Mouse (Mus musculus): ENCODE measurements around the gene Col6a2. TPM values are rescaled to one million over a fixed set of nuclear protein-coding genes. Genes with fewer than 3 reads are reported as not detected.

Col6a2 gene
- 10 to 100 TPM; 32.0 to 33.3 TPM for total RNA-seq (2021)
- long read RNA-seq, experiment 1, transcript Col6a2-201 (28 exons, 3,949 nt): major isoform, 17 of 33 reads
- long read RNA-seq, experiment 1, partial matches to known transcripts: 16 of 33 reads
- long read RNA-seq, experiment 1, other reads (novel, unspliced or antisense): 0 of 33 reads
- long read RNA-seq, experiment 2, full-length matches to known transcripts: 9 of 17 reads
- long read RNA-seq, experiment 2, partial matches to known transcripts: 5 of 17 reads
- long read RNA-seq, experiment 2, other reads (novel, unspliced or antisense): 3 of 17 reads

DNA sequence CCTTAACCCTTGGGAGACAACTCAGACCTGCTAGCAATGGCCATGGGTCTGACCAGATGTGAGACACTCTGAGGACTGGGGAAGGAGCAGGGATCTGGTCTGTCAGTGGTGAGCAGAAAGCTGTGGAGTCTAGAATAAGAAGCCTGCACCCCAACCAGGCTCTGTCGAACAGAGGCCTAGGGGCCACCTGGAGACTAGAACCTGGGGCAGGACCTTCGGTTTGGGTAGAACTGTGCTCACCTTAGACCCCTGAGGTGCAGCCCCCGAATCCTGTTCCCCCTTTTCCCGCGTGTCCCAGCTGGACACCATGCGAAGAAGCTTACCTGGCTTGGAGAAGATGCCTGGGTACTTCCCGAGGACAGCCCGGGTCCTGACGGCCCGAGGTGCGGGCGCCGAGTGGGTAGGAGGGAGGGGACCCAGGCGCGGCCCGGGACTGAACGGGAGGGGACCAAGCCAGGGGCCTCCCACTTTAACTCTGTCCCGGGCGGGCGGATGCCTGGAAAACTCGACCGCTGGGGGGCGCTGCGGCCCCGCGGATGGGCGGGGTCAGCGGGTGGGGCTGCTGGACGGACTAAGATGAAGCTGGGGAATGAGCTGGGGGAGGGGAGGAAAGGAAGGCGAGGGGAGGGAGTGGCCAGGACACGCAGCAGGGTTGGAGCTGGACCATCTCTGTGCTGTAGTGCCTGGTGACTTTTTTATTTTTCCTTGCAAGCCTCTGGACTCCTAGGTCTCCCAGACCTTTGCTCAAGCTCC lies at the start of gene Col6a2:
Gene Col6a2, minus strand, starts transcription at position 703 of the 753 bp plus-strand sequence.
- peak; percentile 96 for DNase-seq (ENCODE audit: low spot score)

DNA sequence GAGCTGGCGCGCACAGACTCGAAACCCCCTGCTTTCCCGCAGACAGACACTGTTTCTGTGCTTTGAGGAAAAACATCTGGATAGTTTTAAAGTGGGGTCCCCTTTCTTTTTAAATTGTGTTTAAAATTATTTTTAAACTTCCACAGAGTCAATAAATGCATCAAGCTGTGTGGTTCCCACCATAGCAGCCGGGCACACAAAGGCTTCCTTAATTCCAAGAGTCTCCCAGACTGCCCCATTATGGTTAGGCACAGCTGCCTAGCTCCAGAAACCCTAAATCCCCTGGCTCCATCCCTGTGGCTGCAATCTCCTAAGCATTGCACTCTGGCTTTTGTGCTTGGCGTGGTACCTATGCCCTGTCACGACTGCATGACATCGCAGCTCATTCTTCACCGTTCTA lies 48.5 kb upstream of the Col6a2 start:
- no peak for DNase-seq (ENCODE audit: low spot score)

DNA sequence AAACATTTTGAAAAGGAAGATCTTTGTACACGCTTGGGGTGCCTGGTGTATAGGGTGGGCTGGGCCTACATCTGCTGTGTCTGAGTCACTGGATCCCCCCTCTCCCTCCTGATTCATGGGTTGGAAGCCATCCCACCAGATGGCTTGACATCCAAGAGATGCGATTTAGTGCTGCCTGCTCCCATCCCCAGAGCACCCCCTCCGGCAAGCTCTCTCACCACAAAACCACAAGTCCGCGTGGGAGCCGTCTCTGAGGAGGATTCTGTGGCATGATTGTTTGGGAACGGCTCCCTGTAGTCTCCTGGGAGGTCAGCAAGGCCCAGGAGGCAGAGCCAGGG lies 45.5 kb upstream of the Col6a2 start:
- DNase-seq (ENCODE audit: low spot score): peak; percentile 56

DNA sequence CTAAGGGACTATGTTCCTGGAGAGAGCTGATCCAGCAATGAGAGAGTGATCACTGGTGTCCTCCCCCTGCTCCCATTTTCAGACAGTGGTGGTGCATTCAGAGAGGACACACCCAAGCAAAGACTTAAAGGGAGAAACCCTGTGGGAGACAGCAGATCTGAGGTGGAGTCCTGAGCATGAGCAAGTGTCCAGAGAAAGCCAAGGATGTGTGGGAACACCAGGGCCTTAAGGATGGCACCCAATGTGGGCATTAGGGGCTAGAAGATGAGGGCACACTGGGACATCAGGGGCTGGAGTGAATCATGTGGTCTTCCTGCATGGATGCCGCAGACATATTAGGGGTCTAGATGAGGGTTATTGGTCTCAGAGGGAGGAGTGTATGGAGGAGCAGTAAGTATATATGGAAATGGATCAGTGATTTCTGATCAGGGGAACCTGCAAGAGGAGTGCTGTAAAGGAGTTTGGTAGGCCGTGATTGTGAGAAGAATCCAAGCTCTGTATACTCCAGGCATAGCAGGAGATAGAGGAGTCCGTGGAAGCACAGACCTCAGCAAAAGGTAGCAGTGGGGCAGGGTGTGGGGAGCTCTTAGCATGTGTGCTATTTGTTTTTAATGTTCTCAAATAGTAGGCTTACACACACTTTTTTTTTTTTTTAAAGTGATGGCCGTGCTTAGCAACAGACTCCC lies 45.0 kb upstream of the Col6a2 start:
- DNase-seq (ENCODE audit: low spot score): no peak

DNA sequence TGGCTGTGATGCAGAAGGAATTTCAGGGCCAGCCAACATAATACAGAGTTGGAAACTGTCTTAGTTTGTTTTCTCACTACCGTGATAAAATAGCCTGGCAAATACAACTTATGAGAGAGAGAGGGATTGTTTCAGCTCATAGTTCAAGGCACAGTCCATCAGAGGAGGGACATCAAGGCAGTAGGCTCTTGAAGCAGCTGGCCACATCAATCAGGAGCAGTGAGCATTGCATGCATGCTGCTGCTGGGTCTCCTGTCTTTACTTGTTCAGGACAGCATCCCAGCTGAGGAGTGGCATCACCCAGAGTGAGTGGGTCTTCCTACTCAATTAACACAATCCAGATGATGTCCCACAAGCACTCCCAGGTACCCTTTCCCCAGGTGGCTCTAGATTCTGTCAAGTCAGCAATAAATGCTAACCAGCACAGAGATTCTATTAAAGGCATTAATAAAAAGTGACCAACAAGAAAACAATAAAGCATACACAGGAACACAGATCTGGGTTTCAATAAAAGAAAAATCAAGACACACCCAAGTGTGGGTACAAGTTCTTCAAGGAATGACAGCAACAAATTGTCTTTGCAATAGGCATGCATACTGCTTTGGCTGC lies 43.9 kb upstream of the Col6a2 start:
- DNase-seq (ENCODE audit: low spot score): no peak

DNA sequence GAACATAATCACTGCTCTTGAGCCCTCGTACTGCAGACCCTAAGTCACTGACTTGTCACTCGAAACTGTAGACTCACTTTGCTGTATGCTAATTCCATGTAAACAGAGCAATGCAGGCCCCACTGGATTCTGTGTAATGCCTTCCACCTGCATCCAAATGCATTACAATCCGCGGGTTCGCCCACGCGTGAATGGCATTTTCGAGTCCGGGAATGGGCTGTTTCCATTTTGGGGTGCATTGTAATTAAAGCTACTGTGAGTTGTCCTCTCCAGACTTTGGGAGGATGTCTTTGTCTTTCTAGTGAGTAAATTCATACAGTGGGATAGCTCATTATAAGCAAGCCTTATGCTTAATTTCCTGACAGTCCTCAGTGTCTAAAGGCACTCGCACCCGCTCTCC lies 42.1 kb upstream of the Col6a2 start:
- no peak for DNase-seq (ENCODE audit: low spot score)

DNA sequence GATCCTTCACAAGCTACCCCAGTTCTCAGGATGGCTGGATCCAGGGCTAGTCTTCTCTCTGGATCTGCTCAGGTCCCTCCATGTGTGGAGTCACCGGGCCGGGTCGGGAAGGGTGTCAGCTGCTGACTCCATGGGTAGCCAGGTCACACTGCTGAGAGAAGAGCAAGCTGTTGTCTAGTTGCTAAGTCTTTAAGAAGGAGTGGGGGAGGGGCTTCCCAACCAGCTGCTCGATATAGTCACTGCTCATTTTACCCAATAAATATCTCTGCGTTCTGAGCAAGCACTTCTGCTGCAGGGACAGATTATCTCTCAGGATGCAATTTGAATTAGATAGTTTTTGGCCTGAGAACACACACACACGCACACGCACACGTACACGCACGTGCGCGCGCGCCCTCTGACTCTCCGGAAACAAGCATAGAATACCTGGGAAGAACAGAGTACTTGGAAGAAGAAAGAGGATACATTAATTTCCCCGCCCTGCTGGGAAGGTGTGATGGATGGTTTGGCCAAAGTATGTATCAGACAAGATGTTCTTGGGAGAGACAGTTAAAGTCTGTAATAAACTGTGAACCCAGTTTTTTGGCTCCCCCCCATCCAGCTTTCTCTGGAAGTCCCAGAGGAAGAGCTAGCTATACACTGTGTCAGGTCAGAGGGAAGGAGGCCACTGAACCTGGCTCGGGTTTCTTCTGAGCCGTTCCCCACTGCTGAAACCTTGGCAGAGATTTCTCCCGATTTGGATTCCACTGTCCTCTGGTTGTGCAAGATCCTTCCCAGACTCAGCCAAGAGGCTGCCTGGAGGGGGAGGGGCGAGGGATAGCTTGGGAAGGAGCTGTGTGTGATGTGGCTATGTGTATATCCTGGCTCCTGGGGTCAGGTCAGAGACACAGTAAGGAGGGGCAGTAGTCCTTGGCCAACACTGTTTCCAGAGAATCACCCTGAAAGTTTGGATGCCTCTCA lies 41.0 kb upstream of the Col6a2 start:
- DNase-seq (ENCODE audit: low spot score): peak; percentile 95

DNA sequence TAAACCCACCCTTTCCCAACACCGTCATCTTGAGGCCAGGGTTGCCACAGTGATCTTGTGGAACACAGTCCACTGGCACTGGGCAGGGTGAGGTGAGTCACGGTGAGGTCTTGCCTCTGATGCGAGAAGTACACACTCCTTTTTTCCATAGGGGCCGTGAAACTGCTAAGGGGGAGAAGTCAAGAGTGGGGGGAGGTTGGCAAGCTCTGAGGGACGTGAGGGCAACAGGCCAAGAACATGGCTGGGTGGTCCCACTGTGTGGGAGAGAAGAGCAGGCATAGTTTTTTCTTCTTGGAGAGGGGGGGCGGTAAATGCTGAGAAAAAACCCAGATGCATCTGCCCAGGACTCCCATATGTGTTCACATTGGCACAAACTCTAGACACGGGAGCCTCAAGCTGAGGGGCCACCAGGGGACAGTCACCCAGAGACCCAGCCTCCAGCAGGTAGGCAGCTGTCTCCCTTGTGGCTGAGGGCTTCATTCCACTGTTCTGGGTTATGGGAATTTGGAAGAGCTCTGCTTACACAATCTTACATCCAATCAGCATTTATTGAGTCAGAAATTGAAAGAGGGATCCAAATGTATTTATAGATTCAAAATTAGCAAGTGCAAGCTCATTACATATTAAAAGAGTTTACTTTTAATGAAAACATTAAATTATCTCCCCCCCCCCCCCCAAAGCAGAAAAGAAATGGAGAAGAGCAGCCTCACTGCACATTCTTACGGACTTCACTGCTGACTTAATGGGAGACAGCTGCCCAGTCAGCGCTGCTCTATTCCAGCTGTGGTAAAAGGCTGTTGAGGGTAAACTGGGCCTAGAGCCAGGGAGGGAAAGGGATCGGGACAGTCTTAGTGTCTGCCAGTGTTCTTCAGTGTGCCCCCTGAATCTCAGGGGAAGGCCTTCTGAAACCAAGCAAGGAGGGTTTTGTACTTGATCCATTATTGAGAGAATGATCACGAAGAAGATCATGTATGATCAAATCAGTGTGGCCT lies 30.2 kb upstream of the Col6a2 start:
- DNase-seq (ENCODE audit: low spot score): no peak

DNA sequence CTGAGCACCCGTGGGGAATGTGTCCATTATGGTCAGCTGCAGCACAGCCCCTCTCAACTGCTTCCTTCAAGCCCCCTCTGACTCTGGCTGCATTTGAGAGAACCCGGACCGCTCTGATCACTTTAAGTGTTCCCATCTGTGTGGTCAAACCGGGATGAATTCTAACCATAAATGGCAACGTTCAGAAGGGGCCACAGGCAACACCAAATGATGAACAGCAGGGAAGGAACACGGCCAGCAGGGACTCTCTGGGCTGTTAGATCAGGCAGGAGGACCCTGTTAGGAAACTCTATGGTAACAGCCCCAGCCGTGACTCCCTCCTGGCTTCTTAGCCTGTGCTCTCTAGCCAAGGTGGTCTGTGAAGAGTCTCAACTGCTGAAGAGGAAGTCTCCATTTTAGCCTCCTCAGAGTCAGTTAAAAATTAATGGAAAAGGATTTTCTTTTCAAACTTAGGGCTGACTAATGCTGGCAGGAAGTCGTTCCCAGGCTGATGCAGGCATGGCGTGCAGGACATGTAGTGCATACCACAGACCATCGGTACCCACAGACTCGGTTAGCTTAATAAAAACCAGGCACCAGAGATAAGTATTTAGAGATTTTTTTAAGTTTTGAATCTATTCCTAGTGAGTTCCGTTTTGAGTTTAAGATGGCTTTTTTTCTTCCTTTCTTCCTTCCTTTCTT lies 27.4 kb upstream of the Col6a2 start:
- no peak for DNase-seq (ENCODE audit: low spot score)

DNA sequence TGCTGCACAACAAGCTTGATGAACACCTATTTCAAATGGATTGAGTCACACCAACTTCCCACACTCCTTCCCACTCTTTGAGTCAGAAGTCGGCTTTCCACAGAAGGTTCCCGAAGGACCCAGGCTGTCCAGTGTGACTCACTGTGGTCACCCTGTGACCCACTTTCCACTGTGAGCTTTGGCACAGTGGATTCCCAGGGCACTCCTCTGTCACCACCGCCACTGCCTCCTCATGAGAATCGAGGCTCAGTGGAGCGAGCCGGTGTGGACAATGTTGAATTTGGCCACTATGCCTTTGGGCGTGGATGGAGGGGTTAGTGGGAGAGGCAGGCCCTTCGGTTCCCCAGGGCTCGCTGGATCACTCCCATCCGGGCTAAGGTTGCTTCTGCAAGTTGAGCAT lies 25.3 kb upstream of the Col6a2 start:
- peak; percentile 69 for DNase-seq (ENCODE audit: low spot score)

DNA sequence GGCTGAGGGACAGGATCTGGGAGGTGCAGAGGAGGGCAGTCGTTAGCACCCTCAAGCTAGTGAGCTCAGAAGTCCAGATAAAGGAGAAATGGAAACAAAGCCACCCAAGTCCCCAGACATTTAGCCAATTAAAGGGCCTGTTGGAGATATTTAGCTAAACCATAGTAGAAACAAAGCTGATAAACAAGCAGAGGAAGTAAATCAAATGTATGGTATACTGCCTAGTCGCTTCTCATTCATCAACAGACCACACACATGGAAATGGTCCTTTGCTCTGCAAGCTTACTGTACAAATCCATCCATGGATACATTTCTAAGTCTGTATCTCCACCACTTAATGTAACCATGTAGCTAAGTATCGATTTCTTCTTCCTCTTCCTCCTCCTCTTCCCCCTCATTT lies 24.0 kb upstream of the Col6a2 start:
- no peak for DNase-seq (ENCODE audit: low spot score)

DNA sequence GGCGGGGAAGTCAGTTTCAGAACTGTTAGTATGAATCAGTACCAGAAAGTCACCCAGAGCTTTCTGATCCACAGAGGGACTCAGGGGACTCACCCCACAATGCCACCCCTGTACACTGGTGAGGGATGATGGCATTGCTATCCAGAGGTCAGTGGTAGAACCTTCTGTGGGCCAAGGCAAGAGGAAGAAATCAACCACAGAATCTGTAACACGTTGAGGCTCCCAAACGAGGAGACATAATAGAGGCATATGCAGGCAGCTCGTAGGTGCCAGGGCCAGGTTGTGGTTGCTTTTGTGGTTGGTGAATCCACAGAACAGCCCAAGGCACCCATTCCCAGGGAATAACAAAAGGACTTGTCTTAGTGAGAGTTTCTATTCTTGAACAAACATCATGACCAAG lies 22.3 kb upstream of the Col6a2 start:
- no peak for DNase-seq (ENCODE audit: low spot score)

DNA sequence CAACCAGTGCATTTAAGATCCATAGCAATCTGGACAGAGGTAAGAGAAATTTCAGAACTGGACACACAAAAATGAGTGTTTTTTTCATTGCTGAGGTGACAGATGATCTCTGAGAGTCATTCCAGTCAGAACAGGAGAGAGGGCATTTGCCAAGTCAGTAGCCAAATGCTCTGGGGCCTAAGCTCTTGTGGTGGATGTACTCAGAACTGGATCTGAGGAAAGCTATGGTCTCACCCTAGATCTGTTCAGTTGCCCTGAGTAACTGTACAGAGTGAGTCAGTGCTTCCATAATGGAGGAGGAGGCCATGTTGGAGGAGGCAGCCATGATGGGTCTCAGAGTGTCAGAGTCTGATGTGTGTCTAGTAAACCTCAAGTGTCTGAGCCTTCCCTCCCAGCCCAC lies 21.6 kb upstream of the Col6a2 start:
- DNase-seq (ENCODE audit: low spot score): no peak

DNA sequence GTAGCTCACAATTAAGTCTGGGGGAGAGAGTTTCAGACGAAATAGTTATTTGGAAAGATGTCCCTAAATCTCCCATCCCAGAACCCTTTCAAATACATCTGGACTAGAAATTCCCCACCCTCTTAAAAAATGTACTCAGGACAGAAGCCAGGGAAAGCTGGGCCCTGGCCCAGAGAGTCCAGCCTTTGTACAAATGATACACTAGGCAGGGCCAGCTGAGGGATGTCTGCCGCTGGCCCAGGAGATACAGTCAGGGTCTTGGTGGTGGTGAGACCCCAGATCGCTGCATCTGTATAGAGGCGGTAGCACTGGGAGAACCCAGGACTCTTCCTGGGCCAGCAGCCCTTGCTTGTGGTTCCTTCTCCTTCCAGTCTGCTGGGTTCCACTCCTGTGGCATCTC lies 20.6 kb upstream of the Col6a2 start:
- peak; percentile 77 for DNase-seq (ENCODE audit: low spot score)

DNA sequence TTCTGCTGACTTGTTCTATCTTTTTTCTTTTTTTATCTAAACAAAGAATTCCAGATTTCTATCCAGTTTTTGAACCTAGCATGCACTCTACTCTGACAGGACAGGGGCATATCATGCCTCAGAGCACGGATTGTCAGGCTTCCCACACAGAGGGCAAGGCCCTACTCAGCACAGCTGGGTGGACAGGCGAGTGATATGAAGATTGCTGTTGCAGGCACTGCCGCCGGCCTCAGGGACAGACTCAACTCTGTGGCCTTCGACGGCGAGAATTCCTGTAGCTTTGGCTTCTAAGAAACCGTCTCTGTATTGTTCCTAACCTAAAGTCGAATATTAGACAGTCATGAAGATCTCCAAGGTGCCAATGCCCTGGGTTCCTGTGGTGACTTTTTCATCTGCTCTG lies 20.0 kb upstream of the Col6a2 start:
- DNase-seq (ENCODE audit: low spot score): no peak

DNA sequence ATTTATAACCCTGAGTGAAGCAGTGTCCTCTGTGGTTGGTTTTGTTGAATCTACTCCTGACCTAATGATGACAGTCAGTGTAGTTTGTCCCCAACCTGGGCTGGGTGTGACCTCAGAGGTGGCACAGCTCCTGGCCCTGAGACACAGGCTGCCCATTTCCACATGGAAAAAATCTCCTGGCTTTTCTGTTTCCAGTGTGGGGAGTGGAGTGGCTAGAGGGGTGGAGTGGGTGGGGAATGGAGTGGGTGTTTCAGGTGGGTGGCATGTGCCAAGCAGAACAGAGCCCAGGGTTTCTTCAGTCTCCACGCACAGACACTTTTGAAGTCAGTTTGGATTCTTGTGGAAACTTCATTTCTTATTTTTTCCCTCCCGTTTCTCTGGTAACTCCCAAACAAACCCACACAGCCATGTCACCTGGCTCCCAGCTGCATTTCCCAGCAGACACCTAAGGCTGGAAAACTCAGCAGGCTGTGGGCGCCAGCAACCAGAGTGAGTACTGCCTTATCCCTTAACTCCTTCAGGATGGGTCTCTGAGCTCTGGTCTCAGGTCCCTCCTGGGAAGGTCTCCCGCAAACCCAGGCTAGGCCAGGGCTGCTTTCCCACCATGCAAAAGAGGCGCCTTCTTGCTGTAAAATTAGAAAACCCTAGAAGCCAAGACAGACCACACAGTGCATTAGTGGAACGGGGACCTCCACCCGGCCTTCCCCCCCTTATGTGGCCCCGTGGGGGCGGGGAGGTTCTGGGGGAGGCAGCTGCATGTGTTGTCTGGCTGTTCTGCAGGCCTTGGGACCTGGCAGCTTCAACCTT lies 19.4 kb upstream of the Col6a2 start:
- DNase-seq (ENCODE audit: low spot score): peak; percentile 66

DNA sequence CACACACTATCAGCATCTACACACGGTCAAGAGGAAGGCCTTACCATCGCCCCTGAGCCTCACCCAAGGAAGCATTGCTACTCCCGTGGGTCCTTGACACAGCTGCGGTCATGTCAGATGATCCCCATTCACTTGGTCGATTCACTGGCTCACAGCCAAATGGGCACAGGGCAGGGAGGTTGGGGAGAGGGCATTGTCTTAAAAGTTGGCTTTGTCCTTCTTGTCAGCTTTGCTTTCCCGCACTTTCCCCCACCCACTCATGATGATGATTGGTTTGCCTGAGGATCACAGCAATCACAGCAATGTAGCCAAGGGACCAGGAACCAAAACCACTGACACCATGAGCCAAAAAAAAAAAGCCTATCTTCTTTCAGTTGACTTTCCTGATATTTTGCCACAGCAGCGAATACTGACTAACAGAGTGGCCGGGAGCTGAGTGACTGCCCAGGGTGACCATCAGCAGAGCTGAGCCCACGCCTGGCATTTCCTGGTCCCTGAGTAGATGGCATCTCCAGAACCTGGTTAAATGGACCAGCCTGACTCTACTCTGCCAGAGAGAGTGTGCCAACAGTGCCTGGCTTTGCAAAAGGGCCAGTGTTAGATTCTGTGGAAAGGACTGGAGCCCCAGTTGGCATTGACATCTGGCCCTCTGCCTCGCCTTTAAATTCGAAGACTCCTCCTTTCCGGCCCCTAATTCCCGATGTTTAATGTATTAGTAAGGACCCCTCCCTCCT lies 18.6 kb upstream of the Col6a2 start:
- no peak for DNase-seq (ENCODE audit: low spot score)

DNA sequence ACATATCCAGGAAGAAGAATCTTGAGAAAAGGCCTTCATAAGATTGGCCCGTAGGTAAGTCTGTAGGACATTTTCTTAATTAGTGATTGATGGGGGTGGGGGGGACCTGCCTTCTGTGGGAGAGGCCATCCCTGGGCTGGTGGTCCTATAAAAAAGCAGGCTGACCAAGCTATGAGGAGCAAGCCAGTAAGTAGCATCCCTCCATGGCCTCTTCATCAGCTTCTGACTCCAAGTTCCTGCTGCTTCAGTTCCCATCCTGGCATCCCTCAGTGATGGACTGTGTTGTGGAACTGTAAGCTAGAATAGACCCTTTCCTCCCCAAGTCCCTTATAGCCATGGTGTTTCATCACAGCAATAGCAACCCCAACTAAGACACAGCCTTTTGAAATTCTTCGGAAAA lies 16.5 kb upstream of the Col6a2 start:
- no peak for DNase-seq (ENCODE audit: low spot score)

Data from gastrocnemius, adult 18-20 months (tissue).